Mouse (Mus musculus): ENCODE measurements around the gene Apol8. TPM values are rescaled to one million over a fixed set of nuclear protein-coding genes. Genes with fewer than 3 reads are reported as not detected.
A peak's percentile ranks its signal among the peaks of the same experiment; 100 is the strongest.

The Apol8 gene
- polyA plus RNA-seq, 1 experiment from 2014 or later: 0.24 TPM

DNA sequence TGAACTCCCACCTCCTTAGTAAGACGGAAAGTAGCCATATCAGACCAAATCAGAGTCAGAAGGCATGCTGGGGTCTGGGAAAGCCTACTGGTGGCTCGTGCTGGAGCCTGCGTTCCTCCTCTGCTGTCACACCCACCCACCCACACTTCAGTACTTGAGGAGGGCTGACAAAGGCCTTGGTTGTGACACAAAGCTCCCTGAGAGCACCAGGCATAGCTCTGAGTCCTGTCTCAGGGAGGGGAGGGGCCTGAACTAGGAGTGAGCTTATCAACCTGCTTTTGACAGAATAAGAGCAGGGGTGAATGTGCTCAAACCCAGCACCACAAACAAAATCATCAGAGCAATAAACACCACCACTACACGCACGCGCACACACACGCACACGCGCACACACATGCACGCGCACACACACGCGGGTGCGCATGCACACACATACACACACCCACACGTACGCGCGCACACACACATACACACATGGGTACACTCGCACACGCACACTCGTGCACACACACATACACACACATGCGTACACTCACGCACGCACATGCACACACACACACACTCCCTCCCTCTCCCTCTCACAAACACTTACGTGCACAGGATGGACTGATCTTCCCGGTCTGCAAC is 39.7 kb upstream of the Apol8 start:
- Histone ChIP-seq H3K4me1 (peaks cover 41% of the 10 kb centered on the region), H3K4me3 (no peak overlapping the region), H3K27ac (peak overlapping the region; percentile 86; the same call in 1 of the 2 replicates), H3K36me3 (replicated peaks) (peaks cover 76% of the 10 kb centered on the region), H3K27me3 (ENCODE audit: poor library complexity, severe bottlenecking) (no peaks in the 10 kb centered on the region), H3K9me3 (no peaks in the 10 kb centered on the region)
- WGBS: 96% methylated on average over 26 of the region's 26 CpGs
- DNase-seq (ENCODE audit: extremely low spot score, low spot score): no peak

- no peaks in the 10 kb centered on the region for H3K27me3 ChIP-seq (ENCODE audit: poor library complexity, severe bottlenecking)
- no peak for DNase-seq (ENCODE audit: extremely low spot score, low spot score)
- H3K4me3 ChIP-seq: no peak overlapping the region
- H3K4me1 ChIP-seq: peaks cover 28% of the 10 kb centered on the region
- no peaks in the 10 kb centered on the region for H3K9me3 ChIP-seq
- H3K27ac ChIP-seq: no peak overlapping the region
- peaks cover 80% of the 10 kb centered on the region for H3K36me3 ChIP-seq (replicated peaks)
- 93% methylated on average over 13 of the region's 13 CpGs for whole genome bisulfite sequencing
These were observed 38.1 kb upstream of the Apol8 start for GRCm38 (mm10) chr15:77794908-77795356.

- no peaks in the 10 kb centered on the region for H3K9me3 ChIP-seq
- peaks cover 86% of the 10 kb centered on the region for H3K36me3 ChIP-seq (replicated peaks)
- H3K4me3 ChIP-seq: no peak overlapping the region
- DNase-seq (ENCODE audit: extremely low spot score, low spot score): no peak
- peaks cover 22% of the 10 kb centered on the region for H3K4me1 ChIP-seq
- no peaks in the 10 kb centered on the region for H3K27me3 ChIP-seq (ENCODE audit: poor library complexity, severe bottlenecking)
- no peak overlapping the region for H3K27ac ChIP-seq
- WGBS: 91% methylated on average over 13 of the region's 13 CpGs
These were observed 37.5 kb upstream of the Apol8 start for GRCm38 (mm10) chr15:77794138-77794907.

GRCm38 (mm10) chr15:77793554-77793953 is 36.8 kb upstream of the Apol8 start:
- H3K36me3 ChIP-seq (replicated peaks): peaks cover 92% of the 10 kb centered on the region
- H3K4me1 ChIP-seq: peaks cover 15% of the 10 kb centered on the region
- DNase-seq (ENCODE audit: extremely low spot score, low spot score): no peak
- no peaks in the 10 kb centered on the region for H3K9me3 ChIP-seq
- no peak overlapping the region for H3K27ac ChIP-seq
- H3K4me3 ChIP-seq: no peak overlapping the region
- WGBS: 92% methylated on average over 7 of the region's 7 CpGs
- H3K27me3 ChIP-seq (ENCODE audit: poor library complexity, severe bottlenecking): no peaks in the 10 kb centered on the region

DNA sequence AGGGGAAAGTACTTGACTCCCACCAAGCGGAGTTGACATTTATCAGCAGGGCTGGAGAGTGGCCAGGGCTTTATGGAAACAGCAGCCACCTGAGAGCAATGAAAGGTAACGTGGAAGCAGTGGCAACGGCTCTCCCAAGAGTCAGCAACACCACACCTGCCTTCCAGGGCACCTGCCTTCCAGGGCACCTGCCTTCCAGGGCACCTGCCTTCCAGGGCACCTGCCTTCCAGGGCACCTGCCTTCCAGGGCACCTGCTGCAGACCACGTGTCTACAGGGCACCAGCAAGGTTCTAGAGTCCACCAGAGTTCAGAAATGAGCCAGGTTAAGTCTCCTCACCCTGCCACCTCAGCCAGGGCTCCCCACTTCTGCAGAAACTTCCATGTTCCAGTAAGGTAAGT is 36.3 kb upstream of the Apol8 start:
- H3K4me3 ChIP-seq: no peak overlapping the region
- no peaks in the 10 kb centered on the region for H3K27me3 ChIP-seq (ENCODE audit: poor library complexity, severe bottlenecking)
- H3K4me1 ChIP-seq: peaks cover 10% of the 10 kb centered on the region
- H3K27ac ChIP-seq: no peak overlapping the region
- WGBS: 85% methylated on average over 4 of the region's 4 CpGs
- no peak for DNase-seq (ENCODE audit: extremely low spot score, low spot score)
- no peaks in the 10 kb centered on the region for H3K9me3 ChIP-seq
- peaks cover 95% of the 10 kb centered on the region for H3K36me3 ChIP-seq (replicated peaks)

DNA sequence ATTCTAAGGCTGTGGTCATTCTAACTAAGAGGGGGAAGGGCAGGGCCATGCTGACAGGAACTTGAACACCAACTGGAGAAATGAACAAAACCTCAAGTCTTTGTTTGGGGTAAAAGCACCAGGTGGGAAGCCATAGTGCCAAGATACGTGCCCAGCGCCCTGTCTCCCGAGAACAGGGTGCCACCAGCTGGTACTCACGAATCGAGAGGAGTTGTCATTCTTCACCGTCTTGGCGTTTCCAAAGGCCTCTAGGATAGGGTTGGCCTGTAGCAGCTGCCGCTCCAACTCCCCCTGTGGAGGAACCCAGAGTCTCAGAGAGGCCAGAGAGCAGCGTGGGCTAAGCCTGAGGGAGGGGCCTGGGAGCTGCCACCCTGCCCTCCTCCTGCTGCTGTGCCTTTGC is 35.3 kb upstream of the Apol8 start:
- DNase-seq (ENCODE audit: extremely low spot score, low spot score): no peak
- no peak overlapping the region for H3K4me3 ChIP-seq
- no peaks in the 10 kb centered on the region for H3K27me3 ChIP-seq (ENCODE audit: poor library complexity, severe bottlenecking)
- H3K9me3 ChIP-seq: no peaks in the 10 kb centered on the region
- peaks cover 99% of the 10 kb centered on the region for H3K36me3 ChIP-seq (replicated peaks)
- 91% methylated on average over 9 of the region's 9 CpGs for WGBS
- H3K4me1 ChIP-seq: peaks cover under 1% of the 10 kb centered on the region; the same call in 1 of the 2 replicates
- H3K27ac ChIP-seq: no peak overlapping the region

DNA sequence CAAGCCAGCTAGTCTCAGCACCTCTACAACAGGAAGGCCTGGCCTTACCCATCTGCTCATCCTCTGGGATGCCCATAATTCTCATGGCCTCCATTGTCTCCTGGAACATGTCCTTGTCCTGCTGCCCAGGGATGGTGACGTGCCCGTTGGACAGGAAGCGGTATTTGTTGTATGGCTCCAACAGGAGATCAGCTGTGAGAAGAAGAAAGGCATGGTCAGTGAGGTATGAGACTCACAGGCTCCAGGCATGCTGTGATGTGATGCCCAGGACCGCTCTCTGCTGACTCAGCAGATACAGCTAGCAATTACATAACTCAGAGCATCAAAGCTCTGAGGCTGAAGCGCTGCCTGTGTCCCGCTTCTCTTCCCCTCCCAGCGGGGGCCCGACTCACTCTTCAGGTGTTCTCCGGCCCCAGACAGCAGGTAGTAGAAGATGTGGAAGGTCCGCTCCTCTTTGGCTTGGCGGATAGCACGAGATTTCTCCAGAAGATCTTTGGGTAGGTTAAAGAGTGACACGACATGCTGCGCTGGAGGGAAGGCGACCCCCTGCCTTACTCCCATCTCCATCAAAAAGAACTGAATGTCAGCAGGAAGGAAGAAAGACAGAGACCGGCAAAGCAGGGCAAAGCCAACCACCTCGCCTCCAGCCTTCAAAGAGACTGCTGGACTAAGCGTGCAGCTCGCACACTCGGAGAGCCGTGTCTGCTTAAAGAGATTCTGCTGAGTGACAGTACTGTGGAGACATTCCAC is 34.0 kb upstream of the Apol8 start:
- no peak for DNase-seq (ENCODE audit: extremely low spot score, low spot score)
- Histone ChIP-seq H3K27me3 (ENCODE audit: poor library complexity, severe bottlenecking) (no peaks in the 10 kb centered on the region), H3K27ac (no peak overlapping the region), H3K36me3 (replicated peaks) (peaks cover 99% of the 10 kb centered on the region), H3K4me1 (no peaks in the 10 kb centered on the region), H3K4me3 (no peak overlapping the region), H3K9me3 (no peaks in the 10 kb centered on the region)
- 91% methylated on average over 21 of the region's 21 CpGs for WGBS

DNA sequence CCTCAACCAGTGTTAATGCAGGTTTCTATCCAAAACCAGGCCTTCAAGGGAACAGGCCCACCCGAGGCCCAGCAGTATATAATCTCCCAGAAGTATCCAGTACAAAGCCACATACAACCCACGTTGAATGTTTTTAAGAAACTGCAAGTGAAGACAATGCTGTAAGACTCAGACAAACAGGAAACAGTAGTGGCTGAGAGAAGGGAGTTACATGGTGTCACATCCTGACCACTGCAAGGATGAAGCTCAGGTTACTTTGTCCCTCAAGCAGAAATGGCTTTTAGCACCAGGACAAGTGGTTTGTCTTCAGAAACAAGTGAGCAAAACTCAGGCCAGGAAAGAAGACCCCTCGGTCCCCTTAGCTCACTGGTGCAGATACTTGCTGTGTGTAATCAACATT is 32.4 kb upstream of the Apol8 start:
- Histone ChIP-seq H3K27ac (no peak overlapping the region), H3K4me3 (no peak overlapping the region), H3K36me3 (replicated peaks) (peaks cover 100% of the 10 kb centered on the region), H3K27me3 (ENCODE audit: poor library complexity, severe bottlenecking) (no peaks in the 10 kb centered on the region), H3K4me1 (no peaks in the 10 kb centered on the region), H3K9me3 (no peaks in the 10 kb centered on the region)
- DNase-seq (ENCODE audit: extremely low spot score, low spot score): no peak
- 78% methylated on average over 3 of the region's 3 CpGs for WGBS

GRCm38 (mm10) chr15:77788356-77788755 is 31.6 kb upstream of the Apol8 start:
- 92% methylated on average over 6 of the region's 6 CpGs for WGBS

GRCm38 (mm10) chr15:77785807-77786206 is 29.0 kb upstream of the Apol8 start:
- 94% methylated on average over 1 of the region's 1 CpGs for WGBS
- Histone ChIP-seq H3K36me3 (replicated peaks) (peaks cover 100% of the 10 kb centered on the region), H3K9me3 (no peaks in the 10 kb centered on the region), H3K27me3 (ENCODE audit: poor library complexity, severe bottlenecking) (no peaks in the 10 kb centered on the region), H3K4me3 (no peak overlapping the region), H3K27ac (no peak overlapping the region), H3K4me1 (no peaks in the 10 kb centered on the region)
- no peak for DNase-seq (ENCODE audit: extremely low spot score, low spot score)

More at GRCm38 (mm10) chr15:77788356-77788755, 31.6 kb upstream of the Apol8 start:
- H3K4me1 ChIP-seq: no peaks in the 10 kb centered on the region
- DNase-seq (ENCODE audit: extremely low spot score, low spot score): no peak
- H3K9me3 ChIP-seq: no peaks in the 10 kb centered on the region
- H3K27ac ChIP-seq: no peak overlapping the region
- H3K4me3 ChIP-seq: no peak overlapping the region
- no peaks in the 10 kb centered on the region for H3K27me3 ChIP-seq (ENCODE audit: poor library complexity, severe bottlenecking)
- peaks cover 100% of the 10 kb centered on the region for H3K36me3 ChIP-seq (replicated peaks)

- Histone ChIP-seq H3K4me3 (no peak overlapping the region), H3K9me3 (no peaks in the 10 kb centered on the region), H3K27me3 (ENCODE audit: poor library complexity, severe bottlenecking) (no peaks in the 10 kb centered on the region), H3K36me3 (replicated peaks) (peaks cover 100% of the 10 kb centered on the region), H3K4me1 (no peaks in the 10 kb centered on the region), H3K27ac (no peak overlapping the region)
- WGBS: 83% methylated on average over 22 of the region's 22 CpGs
- DNase-seq (ENCODE audit: extremely low spot score, low spot score): no peak
These were observed 27.4 kb upstream of the Apol8 start for GRCm38 (mm10) chr15:77784039-77784824.

- Histone ChIP-seq H3K4me1 (no peaks in the 10 kb centered on the region), H3K27ac (no peak overlapping the region), H3K36me3 (replicated peaks) (peaks cover 100% of the 10 kb centered on the region), H3K27me3 (ENCODE audit: poor library complexity, severe bottlenecking) (no peaks in the 10 kb centered on the region), H3K9me3 (no peaks in the 10 kb centered on the region), H3K4me3 (no peak overlapping the region)
- 86% methylated on average over 11 of the region's 11 CpGs for WGBS
- no peak for DNase-seq (ENCODE audit: extremely low spot score, low spot score)
These were observed 25.7 kb upstream of the Apol8 start for GRCm38 (mm10) chr15:77782449-77783014.

Measured in forebrain, embryonic 10.5 days (tissue).